Mouse (Mus musculus) heart, postnatal 0 days (tissue): Measurements from ENCODE around the gene Unkl. TPM values are rescaled to one million over a fixed set of nuclear protein-coding genes. Genes with fewer than 3 reads are reported as not detected.

ENCODE experiments used
- ATAC-seq: fragments of 200-750 bp; cut with Nextera tagmentation; 2 replicates; pipeline ENCODE4 v1.8.0; 2017; ENCODE audit warnings: low read depth, moderate number of reproducible peaks, moderate library complexity; ENCODE audit not compliant: insufficient read depth
- DNase-seq: peaks from one replicate; pipeline ENCODE4 v3.0.0-alpha.2; 2016; ENCODE audit warnings: low spot score
- H3K27ac ChIP-seq: fragments of 300-500 bp; sonication (generic); 2 replicates; pipeline ENCODE4 v1.5.1; 2014; ENCODE audit warnings: low read depth, mild to moderate bottlenecking
- H3K27me3 ChIP-seq: fragments of 300-500 bp; sonication (generic); 2 replicates; pipeline ENCODE4 v1.6.1; 2014; ENCODE audit warnings: low read length, mixed read lengths; ENCODE audit not compliant: control insufficient read depth, insufficient read depth
- H3K36me3 ChIP-seq: fragments of 300-500 bp; sonication (generic); replicated peaks from 2 replicates; pipeline ENCODE4 v1.6.1; 2014; ENCODE audit warnings: low read length, mixed read lengths; ENCODE audit not compliant: control insufficient read depth, insufficient read depth
- H3K4me1 ChIP-seq: fragments of 300-500 bp; sonication (generic); 2 replicates; pipeline ENCODE4 v1.6.1; 2014; ENCODE audit warnings: antibody characterized with exemption; ENCODE audit not compliant: control insufficient read depth, insufficient read depth
- H3K4me2 ChIP-seq: fragments of 300-500 bp; sonication (generic); 2 replicates; pipeline ENCODE4 v1.6.1; 2014; ENCODE audit warnings: low read depth, mild to moderate bottlenecking, low read length, moderate library complexity
- H3K4me3 ChIP-seq: fragments of 300-500 bp; sonication (generic); 2 replicates; pipeline ENCODE4 v1.5.1; 2014; ENCODE audit warnings: low read depth, low read length
- H3K9ac ChIP-seq: fragments of 300-500 bp; sonication (generic); replicated peaks from 2 replicates; pipeline ENCODE4 v1.6.1; 2014; ENCODE audit warnings: low read depth, low read length, mixed read lengths
- H3K9me3 ChIP-seq: fragments of 300-500 bp; sonication (generic); replicated peaks from 2 replicates; pipeline ENCODE4 v1.6.1; 2016; ENCODE audit warnings: low read length; ENCODE audit not compliant: control insufficient read depth
- CTCF ChIP-seq: IDR thresholded peaks from 2 replicates; pipeline ENCODE4 v1.5.1; 2016; ENCODE audit warnings: antibody characterized with exemption, control low read depth, low read depth
- EP300 ChIP-seq: IDR thresholded peaks from 2 replicates; pipeline ENCODE4 v1.6.1; 2016; ENCODE audit warnings: antibody characterized with exemption, low read depth
- WGBS: fragments of 180-500 bp; shearing (Covaris S2); extraction: QIAGEN DNeasy Blood & Tissue Kit; methylation state at CpG from one replicate; pipeline ENCODE4 v1.1.7; 2014; 5-methylcytosine and 5-hydroxymethylcytosine counted together
- polyA plus RNA-seq: library from polyadenylated mRNA; unstranded; fragments of >200 nt; fragmentation: Nextera tagmentation; extraction: Ambion mirVana; gene quantifications from 2 replicates; pipeline ENCODE4 v1.2.1, GENCODE M21; 2015
- total RNA-seq: library from RNA; depleted of rRNA; stranded (reverse); fragments of >200 nt; gene quantifications from 2 replicates; pipeline ENCODE4 v1.2.3, GENCODE M21; 2014; ENCODE audit warnings: low replicate concordance

Unkl gene
- total and polyA plus RNA-seq, 2 experiments from 2014 or later: 2.8 to 3.2 TPM

DNA sequence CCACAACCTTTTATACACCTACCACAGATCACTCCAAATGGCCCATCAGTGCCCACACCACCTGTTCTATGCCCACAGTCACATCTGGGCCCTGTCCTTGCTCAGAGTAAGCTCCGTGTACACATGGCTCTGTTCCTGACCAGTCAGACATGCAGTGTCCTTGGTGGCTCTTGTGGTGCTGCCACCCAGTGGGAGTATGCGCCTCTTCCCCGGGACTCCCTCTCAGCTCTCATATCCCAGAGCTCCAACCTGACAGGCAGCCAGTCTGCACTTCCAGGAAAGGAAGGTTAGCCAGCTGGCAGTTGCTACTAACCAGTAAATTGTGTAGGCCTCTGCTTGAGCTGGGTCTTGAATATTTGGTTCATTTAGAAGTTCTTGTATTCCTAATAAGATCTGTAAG lies 76.3 kb downstream of the Unkl start:
- no peak overlapping the region for H3K4me3 ChIP-seq
- no peaks in the 10 kb centered on the region for H3K4me1 ChIP-seq
- TF ChIP-seq EP300 (no peak), CTCF (peak; percentile 47)
- H3K9me3 ChIP-seq: no peaks in the 10 kb centered on the region
- H3K9ac ChIP-seq: no peak overlapping the region
- H3K27me3 ChIP-seq: no peaks in the 10 kb centered on the region
- H3K36me3 ChIP-seq: peaks cover 75% of the 10 kb centered on the region
- no peak overlapping the region for H3K4me2 ChIP-seq
- DNase-seq (peak; percentile 32), ATAC-seq (peak; percentile 60; the same call in 1 of the 2 replicates)
- WGBS: 45% methylated on average over 3 of the region's 3 CpGs
- no peak overlapping the region for H3K27ac ChIP-seq

GRCm38 (mm10) chr17:25270795-25271335 lies 82.7 kb downstream of the Unkl start:
- TF ChIP-seq EP300 (no peak), CTCF (no peak)

DNA sequence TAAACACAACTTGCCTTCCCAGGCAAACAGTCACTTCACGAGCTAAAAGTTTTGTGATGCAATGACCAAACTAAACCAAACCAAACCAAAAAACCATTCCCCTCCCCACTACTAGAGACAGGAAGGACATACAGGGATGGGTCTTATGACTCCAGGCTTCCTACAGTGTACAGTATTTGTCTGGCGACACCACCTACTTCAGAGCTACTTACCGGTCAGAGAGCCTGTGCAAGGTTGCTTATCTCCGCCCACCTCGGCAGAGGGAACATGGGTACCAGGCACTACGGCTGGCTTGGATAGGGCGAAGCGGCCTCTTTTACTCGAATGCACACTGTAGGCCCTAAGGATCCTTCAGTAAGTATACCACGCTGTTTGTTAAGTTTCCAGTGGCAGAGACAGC lies 84.1 kb downstream of the Unkl start:
- WGBS: under 1% methylated on average over 10 of the region's 10 CpGs

More at GRCm38 (mm10) chr17:25270795-25271335, 82.7 kb downstream of the Unkl start:
- Histone ChIP-seq H3K4me2 (peak overlapping the region; percentile 88; the same call in 1 of the 2 replicates), H3K27ac (no peak overlapping the region), H3K4me3 (0 out of 2 replicates have a peak overlapping the region, but pooled peaks have one; percentile 96), H3K9ac (no peak overlapping the region), H3K27me3 (no peaks in the 10 kb centered on the region), H3K36me3 (peaks cover 37% of the 10 kb centered on the region), H3K9me3 (no peaks in the 10 kb centered on the region), H3K4me1 (peaks cover 22% of the 10 kb centered on the region)
- ATAC-seq (no peak), DNase-seq (peak; percentile 16)
- WGBS: 58% methylated on average over 2 of the region's 2 CpGs

GRCm38 (mm10) chr17:25272951-25273705 lies 84.9 kb downstream of the Unkl start:
- Histone ChIP-seq H3K36me3 (peaks cover 15% of the 10 kb centered on the region), H3K4me3 (peak overlapping the region; percentile 96), H3K27me3 (no peaks in the 10 kb centered on the region), H3K9me3 (no peaks in the 10 kb centered on the region), H3K4me2 (peak overlapping the region; percentile 88), H3K9ac (peak overlapping the region; percentile 98), H3K27ac (peak overlapping the region; percentile 99), H3K4me1 (peaks cover 22% of the 10 kb centered on the region)
- DNase-seq: peak; percentile 88
- peak; percentile 88 for ATAC-seq
- TF ChIP-seq EP300 (peak; percentile 77), CTCF (no peak)
- under 1% methylated on average over 91 of the region's 92 CpGs for WGBS

More for the DNA sequence above, 84.1 kb downstream of the Unkl start:
- Histone ChIP-seq H3K36me3 (peaks cover 23% of the 10 kb centered on the region), H3K27ac (peak overlapping the region; percentile 99), H3K9ac (peak overlapping the region; percentile 98), H3K4me3 (peak overlapping the region; percentile 96), H3K27me3 (no peaks in the 10 kb centered on the region), H3K4me2 (peak overlapping the region; percentile 88), H3K4me1 (peaks cover 22% of the 10 kb centered on the region), H3K9me3 (no peaks in the 10 kb centered on the region)
- DNase-seq: peak; percentile 18
- no peak for TF ChIP-seq EP300
- TF ChIP-seq CTCF: no peak
- no peak for ATAC-seq

GRCm38 (mm10) chr17:25273706-25274501 lies 85.7 kb downstream of the Unkl start:
- peaks cover 22% of the 10 kb centered on the region for H3K4me1 ChIP-seq
- peak overlapping the region; percentile 88 for H3K4me2 ChIP-seq
- peak overlapping the region; percentile 96 for H3K4me3 ChIP-seq
- H3K9me3 ChIP-seq: no peaks in the 10 kb centered on the region
- TF ChIP-seq CTCF (peak; percentile 69), EP300 (no peak; the same call in none of the 2 replicates)
- ATAC-seq: peak; percentile 85
- H3K27me3 ChIP-seq: no peaks in the 10 kb centered on the region
- under 1% methylated on average over 44 of the region's 45 CpGs for WGBS
- peak overlapping the region; percentile 98 for H3K9ac ChIP-seq
- H3K36me3 ChIP-seq: peaks cover 7% of the 10 kb centered on the region
- DNase-seq: peak; percentile 89
- peak overlapping the region; percentile 99 for H3K27ac ChIP-seq
